Mouse (Mus musculus): Measurements from ENCODE around the gene Cnpy3.

DNA sequence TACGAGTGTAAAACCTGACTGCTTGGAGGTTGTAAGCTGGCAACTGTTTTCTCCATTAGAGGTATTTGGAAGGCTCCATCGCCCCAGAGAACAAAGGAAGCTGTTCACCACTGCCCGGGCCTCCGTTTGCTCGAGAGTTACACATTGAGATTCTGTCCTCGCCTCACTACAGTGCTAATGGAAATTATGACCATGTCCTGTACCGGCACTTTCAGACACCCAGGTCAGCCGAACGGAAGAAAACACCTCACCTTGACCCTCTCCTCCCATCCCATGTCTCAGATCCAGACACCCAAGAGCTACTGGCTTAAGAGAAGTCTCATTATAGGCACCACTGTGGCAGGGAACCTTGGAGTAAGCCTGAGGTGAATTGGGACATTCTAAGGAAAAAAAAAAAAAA lies 38.2 kb downstream of the Cnpy3 start:
- TF ChIP-seq CTCF (IDR thresholded peaks at IDR 0.05; ENCODE audit: borderline replicate concordance, insufficient read depth, low read depth, low read length) (no peak), POLR2A (IDR thresholded peaks at IDR 0.05; ENCODE audit: borderline replicate concordance, insufficient read depth, low read length) (no peak)
